Mouse (Mus musculus) hindbrain, embryonic 14.5 days (tissue): Measurements from ENCODE around the gene Gm37240. TPM values are rescaled to one million over a fixed set of nuclear protein-coding genes. Genes with fewer than 3 reads are reported as not detected.

Experiments
- ATAC-seq: fragments of 200-750 bp; cut with Nextera tagmentation; 2 replicates; pipeline ENCODE4 v1.8.0; 2017; ENCODE audit warnings: moderate number of reproducible peaks, mild to moderate bottlenecking, moderate TSS enrichment, moderate library complexity; ENCODE audit not compliant: low FRiP score
- DNase-seq: peaks from one replicate; pipeline ENCODE4 v3.0.0-alpha.2; 2015; ENCODE audit warnings: low spot score
- H3K27ac ChIP-seq: fragments of 300-500 bp; sonication (generic); 2 replicates; pipeline ENCODE4 v1.5.1; 2014; ENCODE audit warnings: mild to moderate bottlenecking, moderate library complexity
- H3K27me3 ChIP-seq: fragments of 300-500 bp; sonication (generic); 2 replicates; pipeline ENCODE4 v1.6.1; 2014; ENCODE audit warnings: mild to moderate bottlenecking, low read length, mixed read lengths; ENCODE audit not compliant: control insufficient read depth, insufficient read depth
- H3K36me3 ChIP-seq: fragments of 300-500 bp; sonication (generic); replicated peaks from 2 replicates; pipeline ENCODE4 v1.6.1; 2014; ENCODE audit not compliant: control insufficient read depth, insufficient read depth
- H3K4me1 ChIP-seq: fragments of 300-500 bp; sonication (generic); replicated peaks from 2 replicates; pipeline ENCODE4 v1.6.1; 2014; ENCODE audit warnings: antibody characterized with exemption, low read length, mixed read lengths; ENCODE audit not compliant: control insufficient read depth, insufficient read depth
- H3K4me2 ChIP-seq: fragments of 300-500 bp; sonication (generic); replicated peaks from 2 replicates; pipeline ENCODE4 v1.6.1; 2014; ENCODE audit warnings: mild to moderate bottlenecking, moderate library complexity
- H3K4me3 ChIP-seq: fragments of 300-500 bp; sonication (generic); replicated peaks from 2 replicates; pipeline ENCODE4 v1.5.1; 2014; ENCODE audit warnings: mild to moderate bottlenecking, low read length
- H3K9ac ChIP-seq: fragments of 300-500 bp; sonication (generic); 2 replicates; pipeline ENCODE4 v1.6.1; 2014
- H3K9me3 ChIP-seq: fragments of 300-500 bp; sonication (generic); 2 replicates; pipeline ENCODE4 v1.6.1; 2016; ENCODE audit warnings: low read length; ENCODE audit not compliant: control insufficient read depth
- WGBS: fragments of 180-500 bp; shearing (Covaris S2); extraction: QIAGEN DNeasy Blood & Tissue Kit; methylation state at CpG from one replicate; pipeline ENCODE4 v1.1.7; 2014; 5-methylcytosine and 5-hydroxymethylcytosine counted together
- polyA plus RNA-seq: library from polyadenylated mRNA; unstranded; fragments of >200 nt; fragmentation: Nextera tagmentation; extraction: Ambion mirVana; gene quantifications from 2 replicates; pipeline ENCODE4 v1.2.1, GENCODE M21; 2014

Gene Gm37240
- polyA plus RNA-seq, 1 experiment from 2014 or later, result 0.94 TPM

DNA sequence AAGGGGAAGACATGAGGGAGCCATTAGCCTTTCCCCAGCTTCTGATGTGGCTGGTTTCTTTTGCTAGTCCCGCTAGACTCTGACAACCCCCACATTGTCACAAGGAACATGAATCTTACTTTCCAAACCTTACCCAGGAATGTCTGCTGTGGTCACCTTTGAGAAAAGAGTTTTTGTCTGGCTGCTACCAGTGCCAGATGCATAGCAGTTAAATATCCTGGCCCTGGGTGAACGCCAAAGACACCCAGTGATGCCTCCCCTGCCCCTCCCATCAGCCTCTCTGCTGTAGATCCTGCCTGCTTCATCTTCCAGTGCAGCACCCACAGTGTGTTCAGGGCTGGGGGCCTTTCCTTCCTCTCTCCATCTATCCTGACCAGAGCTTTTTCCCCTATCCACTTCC lies 1197.7 kb downstream of the Gm37240 start:
- DNase-seq, result no peak
- Histone ChIP-seq H3K27me3 (no peaks in the 10 kb centered on the region), H3K4me1 (no peaks in the 10 kb centered on the region), H3K27ac (no peak overlapping the region), H3K36me3 (no peaks in the 10 kb centered on the region), H3K4me3 (no peak overlapping the region), H3K9me3 (no peaks in the 10 kb centered on the region), H3K9ac (no peak overlapping the region), H3K4me2 (no peak overlapping the region)
- ATAC-seq, result no peak
- 56% methylated on average over 2 of the region's 2 CpGs for WGBS

DNA sequence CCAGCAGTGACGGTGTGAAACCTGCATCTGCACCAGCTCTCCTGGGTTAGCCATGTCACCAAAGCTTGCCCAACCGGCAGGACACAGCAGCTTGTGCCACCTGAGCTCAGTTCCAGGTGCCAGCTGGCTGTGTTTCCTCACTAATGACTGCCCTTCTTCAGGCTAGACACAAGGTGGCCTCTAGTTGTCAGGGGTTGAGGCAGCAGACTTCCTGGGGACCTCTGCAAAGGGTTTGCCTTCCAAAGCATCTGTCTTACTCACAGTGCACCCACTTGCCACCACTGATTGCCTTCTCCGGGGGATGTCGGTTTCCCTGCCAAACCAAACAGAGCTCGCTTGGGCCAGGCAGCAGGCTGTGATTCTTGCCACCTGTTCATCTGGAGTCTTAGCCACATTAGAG lies 1199.1 kb downstream of the Gm37240 start:
- Histone ChIP-seq H3K36me3 (no peaks in the 10 kb centered on the region), H3K4me1 (no peaks in the 10 kb centered on the region), H3K27ac (no peak overlapping the region), H3K4me2 (no peak overlapping the region), H3K9ac (no peak overlapping the region), H3K4me3 (no peak overlapping the region), H3K27me3 (no peaks in the 10 kb centered on the region), H3K9me3 (no peaks in the 10 kb centered on the region)
- no peak for ATAC-seq
- DNase-seq, result no peak
- WGBS, result 78% methylated on average over 5 of the region's 5 CpGs

DNA sequence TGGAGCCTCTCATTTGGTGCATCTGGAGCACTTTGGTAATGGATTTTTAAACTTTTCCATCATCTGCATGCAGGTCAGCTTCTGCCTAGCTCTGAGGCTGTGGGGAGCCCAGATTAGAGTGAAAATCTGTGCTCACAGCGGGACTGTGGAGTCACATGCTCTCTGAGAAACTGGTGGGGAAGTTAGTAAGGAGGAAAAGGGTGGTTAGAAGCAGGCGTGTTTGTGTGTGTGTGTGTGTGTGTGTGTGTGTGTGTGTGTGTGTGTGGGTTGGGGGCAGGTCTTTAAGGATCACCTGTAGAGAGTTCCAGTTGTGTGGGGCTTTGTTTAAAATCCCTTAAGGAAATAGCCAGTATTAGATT lies 1199.9 kb downstream of the Gm37240 start:
- Histone ChIP-seq H3K36me3 (no peaks in the 10 kb centered on the region), H3K4me2 (no peak overlapping the region), H3K9me3 (no peaks in the 10 kb centered on the region), H3K9ac (no peak overlapping the region), H3K27me3 (no peaks in the 10 kb centered on the region), H3K4me3 (no peak overlapping the region), H3K27ac (no peak overlapping the region), H3K4me1 (no peaks in the 10 kb centered on the region)
- no peak for DNase-seq
- 40% methylated on average over 2 of the region's 2 CpGs for WGBS
- no peak for ATAC-seq

DNA sequence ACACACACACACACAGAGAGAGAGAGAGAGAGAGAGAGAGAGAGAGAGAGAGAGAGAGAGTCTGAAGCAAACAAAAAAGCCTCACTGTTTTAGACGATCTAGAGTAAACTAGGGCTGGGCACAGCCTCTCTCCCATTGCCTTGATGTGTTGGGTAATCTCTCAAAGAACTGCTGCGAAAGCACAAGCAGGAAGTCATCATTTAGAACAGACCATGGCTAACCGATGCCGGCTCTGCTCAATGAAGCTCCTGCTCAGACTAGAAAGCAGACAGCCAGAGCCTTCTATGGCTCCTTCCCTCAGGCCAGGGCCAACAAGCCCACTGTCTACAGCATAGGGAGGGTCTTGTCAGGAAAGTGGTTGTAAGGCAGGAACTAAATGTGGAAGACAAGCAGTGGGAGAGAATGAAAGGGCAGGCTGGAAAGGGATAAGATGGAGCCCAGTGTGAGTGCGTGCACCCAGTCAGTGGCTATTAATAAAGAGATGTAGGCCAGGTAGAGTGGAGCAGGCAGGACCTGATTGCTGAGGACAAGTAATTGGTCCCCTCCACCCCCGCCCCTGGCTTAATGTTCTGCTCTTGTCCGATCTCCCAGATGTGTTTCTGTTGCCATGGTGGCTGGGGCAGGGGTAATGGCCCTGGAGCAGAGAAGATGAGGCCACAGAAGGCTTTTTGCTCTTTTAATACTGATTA lies 1200.4 kb downstream of the Gm37240 start:
- no peak overlapping the region for H3K9ac ChIP-seq
- H3K9me3 ChIP-seq, result no peaks in the 10 kb centered on the region
- 73% methylated on average over 7 of the region's 7 CpGs for WGBS
- ATAC-seq, result no peak
- H3K4me3 ChIP-seq, result no peak overlapping the region
- H3K4me1 ChIP-seq, result no peaks in the 10 kb centered on the region
- H3K27ac ChIP-seq, result no peak overlapping the region
- no peaks in the 10 kb centered on the region for H3K36me3 ChIP-seq
- no peak for DNase-seq
- H3K4me2 ChIP-seq, result no peak overlapping the region
- H3K27me3 ChIP-seq, result no peaks in the 10 kb centered on the region

DNA sequence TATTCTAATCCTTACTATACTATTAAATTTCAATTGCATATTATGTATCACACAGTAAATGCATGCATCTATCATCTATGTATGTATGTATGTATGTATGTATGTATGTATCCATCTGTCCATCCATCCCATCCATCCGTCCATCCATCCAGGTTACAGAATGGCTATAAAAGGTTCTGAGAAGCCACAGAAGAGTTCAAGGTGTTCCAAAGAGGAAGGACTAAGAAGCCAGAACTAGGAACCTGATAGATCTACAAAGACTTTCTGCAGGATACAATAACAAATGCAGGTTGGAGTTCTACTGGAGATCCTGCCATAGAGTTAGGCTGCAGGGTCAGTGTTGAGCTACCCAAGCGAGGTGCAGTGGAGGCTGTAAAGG lies 1201.0 kb downstream of the Gm37240 start:
- DNase-seq, result no peak
- Histone ChIP-seq H3K36me3 (no peaks in the 10 kb centered on the region), H3K9ac (no peak overlapping the region), H3K4me2 (no peak overlapping the region), H3K4me3 (no peak overlapping the region), H3K27ac (no peak overlapping the region), H3K4me1 (no peaks in the 10 kb centered on the region), H3K9me3 (no peaks in the 10 kb centered on the region), H3K27me3 (no peaks in the 10 kb centered on the region)
- ATAC-seq, result no peak
- 93% methylated on average over 2 of the region's 2 CpGs for WGBS

DNA sequence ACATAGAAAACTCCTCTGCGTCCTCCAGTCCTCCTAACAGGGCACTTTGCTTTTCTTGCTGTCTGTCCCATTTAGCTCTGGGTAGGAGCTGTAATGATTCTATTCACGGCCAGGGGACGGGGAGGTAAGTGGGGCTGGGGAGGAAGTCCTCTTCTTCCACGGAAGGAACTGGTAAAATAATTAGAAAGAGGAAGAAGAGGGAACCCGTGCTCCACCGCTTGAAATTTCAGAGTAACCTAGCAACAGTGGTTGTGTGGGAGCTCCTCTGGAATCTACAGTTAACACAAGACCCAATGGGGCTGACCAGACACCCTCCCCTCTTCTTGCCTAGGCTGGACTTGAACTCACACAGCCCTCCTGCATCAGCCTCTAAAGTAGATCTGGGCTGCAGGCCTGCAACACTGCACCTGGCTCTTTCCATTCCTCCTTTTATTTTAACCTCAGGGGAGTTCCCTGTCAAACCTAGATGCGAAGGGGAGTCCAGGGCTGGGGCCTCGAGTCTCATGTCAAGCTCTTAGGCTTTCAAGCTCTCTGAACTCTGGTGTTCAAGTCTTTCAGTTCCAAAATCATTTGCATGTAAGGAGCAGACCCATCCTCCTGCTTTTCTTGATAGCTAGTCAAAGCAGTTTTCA lies 1201.5 kb downstream of the Gm37240 start:
- H3K9ac ChIP-seq, result no peak overlapping the region
- 78% methylated on average over 8 of the region's 8 CpGs for WGBS
- no peaks in the 10 kb centered on the region for H3K4me1 ChIP-seq
- no peak overlapping the region for H3K27ac ChIP-seq
- no peaks in the 10 kb centered on the region for H3K9me3 ChIP-seq
- no peak overlapping the region for H3K4me2 ChIP-seq
- H3K27me3 ChIP-seq, result no peaks in the 10 kb centered on the region
- no peak overlapping the region for H3K4me3 ChIP-seq
- DNase-seq, result no peak
- ATAC-seq, result no peak
- no peaks in the 10 kb centered on the region for H3K36me3 ChIP-seq

DNA sequence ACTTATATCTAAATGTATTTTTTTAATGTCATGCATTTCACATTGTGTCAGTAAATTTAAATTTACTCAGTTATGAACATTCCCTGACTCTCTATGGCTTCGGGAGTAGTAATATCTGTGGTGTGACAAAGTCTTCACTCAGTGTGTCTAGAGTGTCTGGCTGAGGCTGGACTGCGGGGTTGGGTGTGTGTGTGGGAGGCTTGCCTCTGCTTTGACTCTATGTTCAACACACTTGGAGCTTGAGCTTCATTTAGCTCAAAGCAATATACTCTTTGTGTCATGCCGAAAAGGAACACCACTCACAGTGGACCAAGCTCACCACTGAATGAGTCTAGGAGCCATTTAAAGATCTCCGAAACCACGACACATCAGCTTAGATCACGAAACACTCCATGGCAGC lies 1203.5 kb downstream of the Gm37240 start:
- Histone ChIP-seq H3K27me3 (no peaks in the 10 kb centered on the region), H3K9me3 (no peaks in the 10 kb centered on the region), H3K4me2 (no peak overlapping the region), H3K4me1 (no peaks in the 10 kb centered on the region), H3K9ac (no peak overlapping the region), H3K36me3 (no peaks in the 10 kb centered on the region), H3K4me3 (no peak overlapping the region), H3K27ac (no peak overlapping the region)
- ATAC-seq (no peak), DNase-seq (no peak)
- 93% methylated on average over 6 of the region's 6 CpGs for WGBS

DNA sequence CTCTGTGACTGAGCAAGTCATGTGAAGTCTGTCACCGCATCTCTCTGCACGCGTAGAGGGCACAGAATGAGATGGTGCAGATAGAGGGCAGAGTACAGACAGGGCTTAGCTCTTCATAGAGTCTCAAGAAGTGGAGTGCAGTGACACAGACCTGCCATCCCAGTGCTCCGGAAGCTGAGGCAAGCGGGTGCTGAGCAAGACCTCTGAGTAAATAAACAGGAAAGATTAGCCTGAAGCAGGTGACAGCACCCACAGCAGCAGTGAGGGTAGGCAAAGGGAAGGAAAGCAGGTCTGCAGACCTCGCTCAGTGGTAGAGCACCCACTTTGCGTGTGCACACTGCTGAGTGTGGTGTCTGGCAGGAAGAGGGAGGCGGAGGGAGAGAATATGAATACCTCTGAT lies 1205.6 kb downstream of the Gm37240 start:
- Histone ChIP-seq H3K4me3 (no peak overlapping the region), H3K4me1 (no peaks in the 10 kb centered on the region), H3K27me3 (no peaks in the 10 kb centered on the region), H3K9ac (no peak overlapping the region), H3K36me3 (no peaks in the 10 kb centered on the region), H3K9me3 (no peaks in the 10 kb centered on the region), H3K27ac (no peak overlapping the region), H3K4me2 (no peak overlapping the region)
- DNase-seq (no peak), ATAC-seq (no peak)
- 88% methylated on average over 8 of the region's 8 CpGs for WGBS

DNA sequence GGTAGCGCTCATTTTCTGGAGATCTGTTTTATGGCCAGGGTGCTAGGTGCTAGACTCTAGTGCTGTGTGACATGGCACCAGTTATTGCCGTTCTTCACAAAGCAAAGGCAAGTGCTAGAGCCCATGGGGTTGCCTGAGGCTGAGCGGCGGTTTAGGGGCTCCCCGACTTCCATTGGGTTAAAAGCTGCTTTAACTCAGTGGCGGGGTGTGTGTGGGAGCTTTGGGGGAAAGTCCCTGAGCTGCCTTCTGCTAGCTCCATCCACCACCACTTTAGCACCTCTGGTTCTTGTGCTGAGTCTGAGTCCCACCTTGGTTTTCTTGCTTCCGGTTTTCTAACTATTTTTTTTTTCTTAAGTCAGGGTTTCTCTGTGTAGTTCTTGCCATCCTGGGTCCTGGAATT lies 1207.3 kb downstream of the Gm37240 start:
- Histone ChIP-seq H3K9me3 (no peaks in the 10 kb centered on the region), H3K4me1 (no peaks in the 10 kb centered on the region), H3K27me3 (no peaks in the 10 kb centered on the region), H3K27ac (no peak overlapping the region), H3K36me3 (no peaks in the 10 kb centered on the region), H3K4me3 (no peak overlapping the region), H3K9ac (no peak overlapping the region), H3K4me2 (no peak overlapping the region)
- no peak for ATAC-seq
- no peak for DNase-seq
- 93% methylated on average over 7 of the region's 7 CpGs for WGBS

DNA sequence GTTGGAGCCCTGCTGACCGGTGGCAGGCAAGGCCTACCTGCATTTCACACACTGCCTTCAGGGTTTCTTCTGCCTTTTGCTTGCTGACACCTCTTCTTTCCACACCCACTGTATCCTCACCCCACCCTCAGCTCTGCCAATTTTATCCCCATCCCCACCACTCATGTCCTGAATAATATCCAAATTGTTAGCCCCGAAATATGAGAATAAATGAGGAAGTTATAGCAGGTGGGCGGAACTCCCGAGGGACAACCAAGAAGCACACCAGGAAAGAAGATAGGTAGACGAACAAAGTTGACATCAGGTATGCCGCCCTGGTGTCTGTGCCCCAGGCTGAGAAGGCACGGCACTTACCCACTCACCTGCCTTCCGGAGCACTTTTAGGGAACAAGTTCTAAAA lies 1207.8 kb downstream of the Gm37240 start:
- no peaks in the 10 kb centered on the region for H3K27me3 ChIP-seq
- H3K9ac ChIP-seq, result no peak overlapping the region
- no peaks in the 10 kb centered on the region for H3K9me3 ChIP-seq
- H3K4me1 ChIP-seq, result no peaks in the 10 kb centered on the region
- H3K4me3 ChIP-seq, result no peak overlapping the region
- H3K27ac ChIP-seq, result no peak overlapping the region
- H3K4me2 ChIP-seq, result no peak overlapping the region
- DNase-seq (no peak), ATAC-seq (no peak)
- H3K36me3 ChIP-seq, result no peaks in the 10 kb centered on the region
- 93% methylated on average over 8 of the region's 8 CpGs for WGBS
